Mouse (Mus musculus) effector memory CD4-positive, alpha-beta T cell, adult 5 months (primary cell): ENCODE results near the gene Slc18a2. TPM values are rescaled to one million over a fixed set of nuclear protein-coding genes. Genes with fewer than 3 reads are reported as not detected.

ENCODE experiments used
- polyA plus RNA-seq: library from polyadenylated mRNA; unstranded; fragments of 100-300 nt; shearing (Covaris generic); gene quantifications from one replicate; pipeline ENCODE4 v1.2.1, GENCODE M21; 2017

Gene Slc18a2
- polyA plus RNA-seq: 3.9 TPM

DNA sequence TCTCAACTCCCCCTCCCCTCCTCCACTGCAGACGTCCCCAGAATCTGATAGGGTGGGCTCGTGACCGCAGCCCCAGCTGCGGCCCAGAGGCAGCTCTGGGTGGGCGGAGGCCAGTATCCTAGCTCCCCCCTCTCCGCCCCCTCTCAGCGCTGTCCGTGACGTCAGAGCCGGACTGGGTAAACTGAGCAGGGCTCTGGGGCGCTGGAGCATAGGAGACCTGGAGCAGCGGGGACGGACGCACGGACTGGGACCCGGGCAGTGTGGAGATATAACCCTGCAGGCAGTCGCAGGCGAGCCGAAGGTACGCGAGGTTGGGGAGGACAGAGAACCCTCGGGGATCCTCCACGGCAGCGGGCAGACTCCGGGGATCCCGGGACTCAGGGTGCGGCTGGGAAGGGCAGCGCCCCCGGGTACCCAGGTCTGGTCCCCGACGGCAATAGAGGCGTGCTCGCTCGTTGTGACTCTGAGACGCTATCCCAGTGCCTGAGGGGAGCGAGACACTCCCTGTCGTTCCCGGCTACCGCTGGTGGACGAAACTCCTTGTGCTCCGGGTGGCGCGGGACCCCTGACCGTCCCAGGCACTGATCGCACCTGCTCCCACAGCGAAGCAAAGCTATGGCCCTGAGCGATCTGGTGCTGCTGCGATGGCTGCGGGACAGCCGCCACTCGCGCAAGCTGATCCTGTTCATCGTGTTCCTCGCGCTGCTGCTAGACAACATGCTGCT lies at the start of gene Slc18a2:
Gene Slc18a2, plus strand, starts transcription at position 179 of the 725 bp plus-strand sequence.

DNA sequence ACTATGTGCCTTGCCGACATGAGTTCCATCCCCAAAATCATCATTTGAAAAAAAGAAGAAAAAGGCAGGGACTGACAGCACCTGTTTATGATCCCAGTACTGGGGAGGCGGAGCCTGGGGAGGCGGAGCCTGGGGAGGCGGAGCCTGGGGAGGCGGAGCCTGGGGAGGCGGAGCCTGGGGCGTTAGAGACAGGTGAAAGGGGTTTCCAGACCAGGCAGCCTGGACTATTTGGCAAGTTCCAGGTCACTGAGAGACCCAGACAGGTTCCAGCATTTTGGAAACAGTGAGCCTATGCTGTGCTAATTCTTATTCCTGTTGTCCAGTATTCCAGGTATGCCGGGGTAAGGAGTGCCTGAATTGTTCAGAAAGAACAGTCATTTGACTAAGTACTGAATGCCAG lies 41.7 kb upstream of the Slc18a2 start, which contains the start of gene Kcnk18:
Gene Kcnk18, plus strand, starts transcription at position 224 of the 400 bp plus-strand sequence.

DNA sequence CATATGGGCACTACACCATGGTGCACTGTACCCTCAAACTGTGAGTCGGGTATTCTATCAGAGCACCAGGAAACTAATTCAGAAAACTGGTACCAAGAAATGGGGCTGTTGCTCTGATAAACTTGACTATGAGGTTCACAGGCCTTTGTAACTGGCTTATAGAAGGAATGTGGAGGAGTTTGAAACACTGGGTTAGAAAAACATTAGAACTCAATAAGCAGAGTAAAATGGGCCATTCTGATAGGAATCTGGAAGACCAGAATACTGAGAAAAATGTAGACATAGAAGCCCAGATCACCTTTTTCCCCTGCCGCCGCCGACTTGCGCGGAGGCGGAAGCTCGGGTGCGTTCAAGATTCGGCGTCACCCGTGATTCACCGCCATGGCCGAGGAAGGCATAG lies 61.3 kb downstream of the Slc18a2 start, which contains the start of gene Rps12-ps3:
Gene Rps12-ps3, plus strand, starts transcription at position 301 of the 400 bp plus-strand sequence.

Other genes starting within 250 kb of the Slc18a2 start
- 0.92 TPM for gene Shtn1, start 184.8 kb upstream of the Slc18a2 start, polyA plus RNA-seq
- gene Vax1, start 90.8 kb upstream of the Slc18a2 start, polyA plus RNA-seq: not detected
- gene Kcnk18, start 41.7 kb upstream of the Slc18a2 start, polyA plus RNA-seq: not detected
- 118 TPM for gene Rps12-ps3, start 61.4 kb downstream of the Slc18a2 start, polyA plus RNA-seq
- gene Pdzd8, start 84.9 kb downstream of the Slc18a2 start, polyA plus RNA-seq: 35.3 TPM
- not detected for gene Emx2, start 197.5 kb downstream of the Slc18a2 start, polyA plus RNA-seq